8 mouse cellular contexts compared by ENCODE assay signal in the genomic region with DNA sequence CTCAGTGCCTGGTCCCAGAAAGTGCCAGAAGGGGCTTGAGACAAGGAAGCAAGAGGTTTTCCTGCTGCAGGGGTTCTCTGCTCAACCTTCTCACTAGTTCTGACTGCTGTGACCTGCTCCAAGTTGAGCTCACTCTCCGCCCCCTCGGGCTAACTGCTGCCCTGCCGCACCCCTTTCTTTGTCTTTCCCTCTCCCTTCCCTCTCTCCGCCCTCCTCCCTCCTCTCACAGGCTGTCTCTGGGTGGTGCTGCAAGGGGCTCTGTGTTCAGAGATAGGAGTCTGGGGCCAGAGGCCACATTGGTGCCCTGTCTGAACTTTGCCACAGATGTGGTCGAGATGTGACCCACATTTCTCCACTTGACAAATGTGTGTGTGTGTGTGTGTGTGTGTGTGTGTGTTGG. TPM values are rescaled to one million over a fixed set of nuclear protein-coding genes. Genes with fewer than 3 reads are reported as not detected.
DNase-seq lines count a peak whose midpoint lies in the region; ATAC-seq and TF ChIP-seq lines count a peak whose summit lies in the region.

TSS of gene Spon2 (minus strand) at position 375 of the 400 bp plus-strand sequence.

- H3K9ac ChIP-seq in ES-E14 (ENCODE audit: insufficient read depth, low read depth, low read length, poor library complexity, severe bottlenecking), result no peak within 1 kb of the TSS
- peak within 1 kb of the TSS; percentile 41 for H3K9ac ChIP-seq in heart, embryonic 12.5 days
- H3K9ac ChIP-seq in liver, postnatal 0 days (replicated peaks), result peak within 1 kb of the TSS; percentile 55
- no peak within 1 kb of the TSS for H3K9ac ChIP-seq in midbrain, postnatal 0 days (replicated peaks; ENCODE audit: low read length, poor library complexity, severe bottlenecking)

- TF ChIP-seq CTCF in liver, postnatal 0 days (IDR thresholded peaks at IDR 0.05; ENCODE audit: low read depth), result no peak
- TF ChIP-seq CTCF in midbrain, postnatal 0 days (IDR thresholded peaks at IDR 0.05), result no peak

- no peak; the same call in 1 of the 2 replicates for TF ChIP-seq EP300 in liver, postnatal 0 days (IDR thresholded peaks at IDR 0.05; ENCODE audit: low read depth)

- intact Hi-C loops in gastrocnemius, postnatal 14 days (cut with DNase I; ENCODE audit: low total_unique reads), result no loop called here
- intact Hi-C loops in gastrocnemius, postnatal 36 days (cut with DNase I), result no loop called here

- H3K4me1 ChIP-seq in ES-E14 (ENCODE audit: control insufficient read depth in 2 of 2, insufficient read depth in 2 of 2, low read length in 2 of 2, poor library complexity in 1 of 2), result peaks cover 4 to 19% of the 10 kb centered on the region in 2 experiments; a peak in 3 of 4 replicates
- H3K4me1 ChIP-seq in heart, embryonic 12.5 days (replicated peaks), result peaks cover 86% of the 10 kb centered on the region
- H3K4me1 ChIP-seq in liver, postnatal 0 days (ENCODE audit: insufficient read depth), result peaks cover 27% of the 10 kb centered on the region
- H3K4me1 ChIP-seq in midbrain, postnatal 0 days (ENCODE audit: insufficient read depth, low read length), result no peaks in the 10 kb centered on the region

- H3K27ac ChIP-seq in ES-E14 (ENCODE audit: insufficient read depth, low read depth, low read length, poor library complexity, severe bottlenecking), result no peak within 1 kb of the TSS
- H3K27ac ChIP-seq in heart, embryonic 12.5 days (ENCODE audit: poor library complexity, severe bottlenecking), result peak within 1 kb of the TSS; percentile 84
- H3K27ac ChIP-seq in liver, postnatal 0 days (ENCODE audit: low read depth), result peak within 1 kb of the TSS; percentile 81
- no peak within 1 kb of the TSS for H3K27ac ChIP-seq in midbrain, postnatal 0 days (ENCODE audit: low read depth, low read length)

- 14% methylated on average over 5 of the region's 5 CpGs for WGBS in heart, embryonic 12.5 days
- 32% methylated on average over 5 of the region's 5 CpGs for WGBS in liver, postnatal 0 days (ENCODE audit: insufficient replicate concordance)
- WGBS in midbrain, postnatal 0 days, result 22% methylated on average over 5 of the region's 5 CpGs

- no peaks in the 10 kb centered on the region for H3K9me3 ChIP-seq in ES-E14 (ENCODE audit: control insufficient read depth, insufficient read depth, low read depth, low read length)
- no peaks in the 10 kb centered on the region for H3K9me3 ChIP-seq in heart, embryonic 12.5 days (replicated peaks)
- no peaks in the 10 kb centered on the region for H3K9me3 ChIP-seq in liver, postnatal 0 days (ENCODE audit: low read length)
- no peaks in the 10 kb centered on the region for H3K9me3 ChIP-seq in midbrain, postnatal 0 days (ENCODE audit: low read length)

- in situ Hi-C loops in ES-E14 (cut with MboI; ENCODE audit: low sequenced_read_pairs in 2 of 2, unreplicated experiment in 2 of 2), result no loop called here

- H3K4me2 ChIP-seq in heart, embryonic 12.5 days, result peak within 1 kb of the TSS; percentile 51
- H3K4me2 ChIP-seq in liver, postnatal 0 days (ENCODE audit: low read depth, low read length), result peak within 1 kb of the TSS; percentile 63
- no peak within 1 kb of the TSS for H3K4me2 ChIP-seq in midbrain, postnatal 0 days (ENCODE audit: low read depth, low read length, poor library complexity, severe bottlenecking)

- peak; percentile 51 for ATAC-seq in heart, embryonic 12.5 days (ENCODE audit: insufficient number of reproducible peaks, low FRiP score)
- ATAC-seq in liver, postnatal 0 days, result peak; percentile 79
- no peak for ATAC-seq in midbrain, postnatal 0 days (ENCODE audit: low FRiP score)

- DNase-seq in gastrocnemius, postnatal 14 days, result peak; percentile 52
- DNase-seq in gastrocnemius, postnatal 36 days, result no peak
- DNase-seq in ES-E14 (ENCODE audit: low read depth, low spot score), result peak; percentile 62
- DNase-seq in liver, postnatal 0 days, result peak; percentile 52
- DNase-seq in adrenal gland, postnatal 36 days, result no peak
- no peak for DNase-seq in midbrain, postnatal 0 days (ENCODE audit: low spot score)
- no peak for DNase-seq in spleen, postnatal 14 days (ENCODE audit: low spot score in 2 of 2)

- no peaks in the 10 kb centered on the region for H3K27me3 ChIP-seq in heart, embryonic 12.5 days (replicated peaks)
- no peaks in the 10 kb centered on the region for H3K27me3 ChIP-seq in liver, postnatal 0 days (ENCODE audit: insufficient read depth, low read length)
- H3K27me3 ChIP-seq in midbrain, postnatal 0 days (ENCODE audit: insufficient read depth, low read length), result no peaks in the 10 kb centered on the region

- no peak within 1 kb of the TSS for H3K4me3 ChIP-seq in ES-E14 (ENCODE audit: insufficient read depth in 1 of 2, low read depth in 1 of 2, low read length in 2 of 2, poor library complexity in 1 of 2, severe bottlenecking in 1 of 2)
- H3K4me3 ChIP-seq in heart, embryonic 12.5 days, result peak within 1 kb of the TSS; percentile 23
- peak within 1 kb of the TSS; percentile 29 for H3K4me3 ChIP-seq in liver, postnatal 0 days (ENCODE audit: low read depth, low read length)
- no peak within 1 kb of the TSS for H3K4me3 ChIP-seq in midbrain, postnatal 0 days (ENCODE audit: low read depth, low read length)

- H3K36me3 ChIP-seq in ES-E14 (ENCODE audit: control insufficient read depth, insufficient read depth, low read length, poor library complexity, severe bottlenecking), result no peaks in the 10 kb centered on the region
- peaks cover 11% of the 10 kb centered on the region; the same call in 1 of the 2 replicates for H3K36me3 ChIP-seq in heart, embryonic 12.5 days
- no peaks in the 10 kb centered on the region for H3K36me3 ChIP-seq in liver, postnatal 0 days (replicated peaks; ENCODE audit: insufficient read depth, low read length)
- no peaks in the 10 kb centered on the region for H3K36me3 ChIP-seq in midbrain, postnatal 0 days (ENCODE audit: insufficient read depth, low read length)

TF ChIP-seq in ES-E14, 5 proteins besides CTCF, POLR2A, EP300 and RAD21:
- TF ChIP-seq ZNF384 (IDR thresholded peaks at IDR 0.05; ENCODE audit: low read depth, low read length) (no peak), CHD2 (IDR thresholded peaks at IDR 0.05; ENCODE audit: low read depth, low read length) (no peak), HCFC1 (IDR thresholded peaks at IDR 0.05; ENCODE audit: borderline replicate concordance, insufficient read depth, low read length) (no peak)

RNA-seq across cellular contexts. Expression of gene Spon2, which starts in this region (rescaled TPM):
- total RNA-seq in gastrocnemius, postnatal 14 days (2021), result 10 to 100 TPM in 1 of 2 experiments, 1 to 10 TPM in 1; 3.5 to 12.3 TPM
- total RNA-seq in gastrocnemius, postnatal 36 days (2021), result 1 to 10 TPM; 1.2 to 2.0 TPM
- total RNA-seq in ES-E14 (2012; rRNA removed), result 2.5 and 2.8 TPM in 2 replicates
- polyA plus RNA-seq in heart, embryonic 12.5 days (2016; fragmentation: Nextera tagmentation; extraction: Ambion mirVana), result 75.6 and 76.5 TPM in 2 replicates
- 12.6 and 19.7 TPM in 2 replicates for polyA plus RNA-seq in liver, postnatal 0 days (2015; fragmentation: Nextera tagmentation; extraction: Ambion mirVana)
- 1 to 10 TPM in 1 of 2 experiments, under 1 TPM in 1; 0.66 to 1.1 TPM for total RNA-seq in adrenal gland, postnatal 36 days (2021)
- 4.4 and 5.1 TPM in 2 replicates for total RNA-seq in midbrain, postnatal 0 days (2014; rRNA removed)
- polyA plus RNA-seq in midbrain, postnatal 0 days (2015; fragmentation: Nextera tagmentation; extraction: Ambion mirVana), result 2.3 and 2.7 TPM in 2 replicates

Comparison
In these comparisons a context has a peak if more than half of its experiments do, and no peak if none do; other contexts are left out.
1. DNase-seq: peak in gastrocnemius, postnatal 14 days (single experiment), ES-E14 (single experiment) and liver, postnatal 0 days (single experiment); none in gastrocnemius, postnatal 36 days (0 of 2), adrenal gland, postnatal 36 days (0 of 2), midbrain, postnatal 0 days (single experiment) and spleen, postnatal 14 days (0 of 2).
2. H3K27ac ChIP-seq: peak in heart, embryonic 12.5 days (single experiment) and liver, postnatal 0 days (single experiment); none in ES-E14 (single experiment) and midbrain, postnatal 0 days (single experiment).
3. H3K4me3 ChIP-seq: peak in heart, embryonic 12.5 days (single experiment) and liver, postnatal 0 days (single experiment); none in ES-E14 (0 of 2) and midbrain, postnatal 0 days (single experiment).
4. H3K9ac ChIP-seq: peak in heart, embryonic 12.5 days (single experiment) and liver, postnatal 0 days (single experiment); none in ES-E14 (single experiment) and midbrain, postnatal 0 days (single experiment).